Mouse (Mus musculus) kidney, postnatal 14 days (tissue): ENCODE measurements around the gene Crebbp.

Source experiments
- DNase-seq: peaks from one replicate; pipeline ENCODE4 v3.0.0; 2022; ENCODE audit warnings: mixed read lengths

The Crebbp gene

DNA sequence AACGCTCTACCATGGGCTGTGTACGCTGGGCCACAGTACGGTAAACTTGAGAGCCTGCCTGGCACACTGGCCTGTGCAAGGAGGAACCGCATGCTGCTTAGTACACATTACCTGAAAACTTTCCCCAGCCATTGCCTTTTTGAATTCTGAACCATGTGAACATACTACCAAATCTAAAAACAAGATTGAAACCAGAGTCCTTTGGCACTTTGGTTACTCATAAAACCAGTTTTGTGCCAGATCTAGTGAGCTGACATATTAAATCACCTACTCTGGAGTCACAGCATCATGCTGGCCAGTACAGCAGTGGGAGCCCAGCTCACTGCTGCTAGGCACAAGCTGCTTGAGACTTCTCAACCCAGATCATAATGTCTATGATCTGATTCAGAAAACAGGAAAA, 172.2 kb downstream of the Crebbp start:
- no peak for DNase-seq

DNA sequence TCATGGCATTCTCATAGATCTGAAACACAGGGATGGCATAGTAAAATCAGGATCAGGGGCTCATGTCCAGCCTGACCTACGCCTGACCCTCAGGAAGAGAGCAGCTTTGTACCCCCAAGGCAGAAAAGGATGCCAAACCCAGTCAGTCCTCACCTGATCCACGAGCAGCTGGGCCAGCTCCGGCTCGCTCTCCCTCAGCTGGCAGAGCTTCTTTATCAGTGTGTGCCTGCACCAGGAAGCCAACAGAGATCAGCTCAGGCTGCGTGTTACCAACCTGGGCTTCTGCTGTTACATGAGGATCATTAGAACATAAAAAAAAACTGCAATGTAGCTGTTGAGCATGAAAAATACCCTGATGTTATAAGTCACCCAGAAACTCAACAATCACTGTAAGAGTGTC, 173.6 kb downstream of the Crebbp start:
- DNase-seq: no peak

DNA sequence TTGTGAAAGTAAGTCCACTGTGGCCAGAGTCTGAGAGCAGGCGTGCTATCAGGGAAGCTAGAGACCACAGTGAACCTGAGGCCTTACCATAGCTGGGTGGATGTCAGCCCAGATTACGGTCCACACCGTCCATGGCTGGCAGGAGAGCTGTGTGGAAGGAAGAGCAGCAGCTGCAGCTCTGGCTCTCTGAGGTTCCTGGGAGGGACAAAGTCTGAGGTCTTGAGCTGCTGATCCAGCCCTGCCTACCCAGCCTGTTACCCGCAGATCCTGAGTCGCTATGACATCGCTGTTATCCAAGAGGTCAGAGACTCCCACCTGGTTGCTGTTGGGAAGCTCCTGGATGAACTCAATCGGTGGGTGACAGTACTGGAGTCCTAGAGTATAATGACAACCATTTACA, 176.1 kb downstream of the Crebbp start:
- no peak for DNase-seq

GRCm38 (mm10) chr16:4036807-4037206, 177.0 kb downstream of the Crebbp start, which contains the start of gene Dnase1:
TSS of gene Dnase1 (plus strand) at chr16:4036942.
- no peak for DNase-seq

DNA sequence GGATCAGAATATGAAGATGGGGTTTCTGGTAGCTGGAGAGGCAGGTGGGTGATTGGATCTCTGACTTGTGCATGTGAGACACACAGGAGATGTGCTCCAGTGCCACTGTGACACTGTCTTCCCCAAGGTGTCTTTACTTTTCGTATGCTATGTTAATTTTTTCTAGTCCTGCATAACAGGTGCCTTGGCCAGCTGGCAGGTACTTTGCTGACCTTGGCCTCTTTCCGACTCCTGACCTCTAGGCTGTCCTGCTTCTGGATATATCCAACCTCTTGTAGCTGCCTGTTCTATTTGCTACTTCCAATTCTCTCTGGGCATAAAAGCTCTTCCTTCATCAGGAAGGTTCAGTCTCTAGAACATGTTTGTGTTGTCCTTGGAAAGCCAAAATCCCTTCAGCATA, 178.2 kb downstream of the Crebbp start:
- no peak for DNase-seq

DNA sequence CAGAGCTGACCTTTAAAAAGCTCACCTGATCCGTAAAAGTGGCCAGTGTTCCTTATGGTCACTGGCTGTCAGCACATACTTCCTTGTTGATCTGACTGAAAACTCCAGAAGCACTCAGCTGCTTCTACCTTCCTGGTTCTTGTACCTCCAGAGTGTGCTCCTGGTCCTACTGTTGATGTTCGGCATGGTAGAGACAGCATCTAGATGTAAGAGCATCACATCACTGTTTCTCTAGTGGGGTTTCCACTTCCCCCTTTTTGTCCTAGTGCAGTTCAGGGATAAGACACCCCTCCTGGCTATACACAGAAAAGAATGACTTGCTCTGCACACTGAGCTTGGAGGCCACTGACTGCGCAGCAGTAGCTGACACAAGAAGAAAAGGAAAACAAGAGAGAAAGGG, 179.3 kb downstream of the Crebbp start:
- no peak for DNase-seq

DNA sequence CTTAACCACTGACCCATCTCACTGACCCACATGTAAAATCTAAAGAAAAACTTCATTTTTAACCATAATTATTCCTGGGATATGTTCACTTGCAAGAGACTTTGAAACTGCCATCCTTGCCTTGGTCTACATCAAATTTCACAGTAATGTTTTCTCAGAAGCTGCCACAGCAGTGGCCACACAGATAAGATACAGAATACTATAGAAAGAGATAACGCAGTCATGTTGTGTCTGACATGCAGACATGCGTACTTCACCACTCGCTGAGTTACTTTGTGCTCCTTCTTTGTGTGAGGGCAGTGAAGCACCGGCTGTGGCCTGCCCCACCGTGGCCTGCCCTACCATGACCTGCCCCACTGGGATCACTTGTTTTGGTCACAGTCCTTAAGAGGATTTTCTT, 179.8 kb downstream of the Crebbp start:
- no peak for DNase-seq

- DNase-seq: no peak
These were observed 181.5 kb downstream of the Crebbp start for GRCm38 (mm10) chr16:4032341-4032748.

DNA sequence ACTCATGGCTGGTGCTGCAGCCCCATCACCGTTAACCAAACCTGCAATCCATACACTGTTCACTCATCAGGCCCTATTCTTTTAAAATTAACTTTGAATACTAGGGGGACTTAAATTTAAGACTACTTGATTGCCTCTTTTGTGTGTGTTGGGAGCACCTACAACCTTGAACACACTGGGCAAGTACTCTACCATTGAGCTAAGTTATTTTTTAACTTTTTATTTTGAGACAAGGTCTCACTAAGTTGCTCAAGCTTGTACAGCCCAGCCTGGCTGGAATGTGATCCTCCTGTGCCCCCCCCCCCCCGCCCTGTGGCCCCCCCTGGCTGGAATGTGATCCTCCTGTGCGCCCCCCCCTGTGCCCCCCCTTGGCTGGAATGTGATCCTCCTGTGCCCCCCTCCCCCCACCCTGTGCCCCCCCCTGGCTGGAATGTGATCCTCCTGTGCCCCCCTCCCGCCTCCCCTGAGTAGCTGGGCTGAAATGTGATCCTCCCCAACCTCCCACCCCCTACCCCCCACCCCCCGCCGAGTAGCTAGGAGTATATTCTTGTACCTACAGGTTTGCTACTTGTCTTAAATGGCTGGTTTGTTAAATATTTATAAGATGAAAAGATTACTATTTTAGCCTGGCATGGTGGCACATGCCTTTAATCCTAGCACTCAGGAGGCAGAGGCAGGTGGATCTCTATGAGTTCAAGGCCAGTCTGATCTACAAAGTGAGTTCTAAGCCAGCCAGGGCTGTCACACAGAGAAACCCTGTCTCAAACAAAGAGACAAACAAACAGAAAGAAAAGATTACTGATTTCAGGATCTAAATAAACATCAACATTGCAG, 182.1 kb downstream of the Crebbp start:
- peak; percentile 51 for DNase-seq
